27 mouse cellular contexts compared by ENCODE assay signal in genomic region chr3:123101761-123102160, GRCm38 (mm10).
"Had no signal": no experiment of that assay in that cellular context is flagged by ENCODE, and none has a peak within 500 bp of the region (broad histone marks: within the 10 kb centered on the region; RNA-seq: fewer than 3 reads in every experiment).

No protein-coding gene starts in this region.

- H3K27me3 ChIP-seq: forebrain, embryonic 15.5 days; heart, embryonic 13.5 days; heart, embryonic 15.5 days; hindbrain, embryonic 12.5 days; kidney, embryonic 15.5 days; limb, embryonic 12.5 days; liver, embryonic 13.5 days; liver, embryonic 15.5 days had no signal

- H3K27ac ChIP-seq: forebrain, embryonic 15.5 days; heart, embryonic 13.5 days; heart, embryonic 15.5 days; hindbrain, embryonic 12.5 days; hindbrain, embryonic 14.5 days; kidney, embryonic 15.5 days; kidney, postnatal 0 days; layer of hippocampus, adult 2 months; left cerebral cortex, adult 2 months; limb, embryonic 10.5 days; limb, embryonic 12.5 days; liver, embryonic 13.5 days; liver, embryonic 15.5 days had no signal

- H3K36me3 ChIP-seq: forebrain, embryonic 15.5 days; heart, embryonic 13.5 days; heart, embryonic 15.5 days; hindbrain, embryonic 12.5 days; kidney, embryonic 15.5 days; limb, embryonic 10.5 days; limb, embryonic 12.5 days; liver, embryonic 13.5 days; liver, embryonic 15.5 days had no signal

- H3K9ac ChIP-seq: forebrain, embryonic 15.5 days; forebrain, postnatal 0 days; heart, embryonic 13.5 days; heart, embryonic 15.5 days; hindbrain, embryonic 12.5 days; hindbrain, embryonic 14.5 days; kidney, embryonic 15.5 days; limb, embryonic 12.5 days; liver, embryonic 13.5 days; liver, embryonic 15.5 days; liver, postnatal 0 days had no signal

- H3K4me1 ChIP-seq: forebrain, embryonic 15.5 days; heart, embryonic 13.5 days; hindbrain, embryonic 12.5 days; kidney, embryonic 15.5 days; limb, embryonic 10.5 days; limb, embryonic 12.5 days; liver, embryonic 13.5 days; liver, embryonic 15.5 days had no signal

- H3K9me3 ChIP-seq: forebrain, embryonic 15.5 days; heart, embryonic 13.5 days; heart, embryonic 15.5 days; hindbrain, embryonic 12.5 days; kidney, embryonic 15.5 days; limb, embryonic 10.5 days; limb, embryonic 12.5 days; liver, embryonic 13.5 days; liver, embryonic 15.5 days had no signal

- ATAC-seq: forebrain, embryonic 15.5 days; forebrain, postnatal 0 days; hindbrain, embryonic 16.5 days; liver, postnatal 0 days had no signal

- H3K4me2 ChIP-seq: forebrain, embryonic 15.5 days; heart, embryonic 13.5 days; heart, embryonic 15.5 days; hindbrain, embryonic 12.5 days; hindbrain, embryonic 14.5 days; kidney, embryonic 15.5 days; limb, embryonic 12.5 days; liver, embryonic 11.5 days; liver, embryonic 13.5 days; liver, embryonic 15.5 days had no signal

- DNase-seq: forebrain, postnatal 0 days; gastrocnemius, postnatal 14 days; gastrocnemius, postnatal 36 days; heart, postnatal 14 days; heart, postnatal 36 days; kidney, adult 11 months; kidney, adult 2 months; kidney, adult 9 months; kidney, postnatal 14 days; kidney, postnatal 36 days; liver; liver, embryonic 13.5 days; liver, postnatal 0 days had no signal

- H3K4me3 ChIP-seq: forebrain, embryonic 15.5 days; heart, embryonic 13.5 days; heart, embryonic 15.5 days; hindbrain, embryonic 12.5 days; kidney, embryonic 15.5 days; layer of hippocampus, adult 2 months; left cerebral cortex, adult 2 months; limb, embryonic 10.5 days; limb, embryonic 12.5 days; liver, embryonic 13.5 days; liver, embryonic 15.5 days had no signal
